ENCODE assay signal across 14 mouse cellular contexts in the genomic region with DNA sequence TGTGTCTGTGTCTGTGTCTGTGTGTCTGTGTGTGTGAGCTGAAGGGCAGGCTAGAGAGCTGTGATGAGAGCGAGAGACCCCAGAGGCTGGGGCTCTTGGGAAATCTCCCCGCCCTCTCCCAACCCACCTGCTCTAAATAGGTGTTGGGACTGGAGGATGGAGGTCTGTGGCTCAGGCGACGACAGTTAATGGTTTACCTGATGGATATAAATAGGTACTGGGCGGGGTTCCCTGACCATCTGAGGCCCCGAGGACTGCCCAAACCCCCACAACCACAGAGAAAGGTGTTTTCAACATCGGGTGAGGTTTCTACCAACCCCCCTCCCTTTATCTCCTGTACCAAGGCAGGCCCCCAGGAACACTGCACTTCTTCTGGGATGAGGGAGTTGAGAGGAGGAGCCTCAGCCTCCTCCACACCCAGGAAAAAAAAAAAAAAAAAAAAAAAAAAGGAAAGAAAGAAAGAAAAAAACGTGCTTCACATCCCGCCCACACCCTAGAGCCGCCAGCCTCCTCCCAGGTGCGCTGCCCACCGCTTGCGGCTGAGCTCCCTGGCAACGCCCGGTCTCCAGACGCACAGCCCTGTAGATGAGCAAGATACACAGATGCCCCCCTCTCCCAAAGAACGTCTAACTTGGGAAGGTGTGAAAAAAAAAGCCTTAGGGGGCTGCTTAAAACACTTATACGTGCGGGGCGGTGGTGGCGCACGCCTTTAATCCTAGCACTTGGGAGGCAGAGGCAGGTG. TPM values are rescaled to one million over a fixed set of nuclear protein-coding genes. Genes with fewer than 3 reads are reported as not detected.
A peak's percentile ranks its signal among the peaks of the same experiment; 100 is the strongest.
DNase-seq lines count a peak whose midpoint lies in the region; ATAC-seq lines count a peak whose summit lies in the region.
"Had no signal": no experiment of that assay in that cellular context is flagged by ENCODE, and none has a peak within 500 bp of the region (broad histone marks: within the 10 kb centered on the region; RNA-seq: fewer than 3 reads in every experiment).

No protein-coding gene starts in this region.

- H3K4me2 ChIP-seq in intestine, embryonic 14.5 days (ENCODE audit: low read length): 0 out of 2 replicates have a peak overlapping the region, but pooled peaks have one; percentile 25
- no peak overlapping the region for H3K4me2 ChIP-seq in heart, embryonic 11.5 days
- H3K4me2 ChIP-seq: midbrain, embryonic 12.5 days had no signal

- DNase-seq in layer of hippocampus, adult 11-12 months (ENCODE audit: low spot score): peak; percentile 45
- DNase-seq in layer of hippocampus, adult 18-20 months (ENCODE audit: low spot score in 2 of 2): no peak
- peak; percentile 89 for DNase-seq in brain, adult 2 months (ENCODE audit: low read depth, low spot score)
- no peak for DNase-seq in intestine, embryonic 14.5 days (ENCODE audit: low spot score)
- peak; percentile 72 for DNase-seq in right cerebral cortex, postnatal 14 days
- DNase-seq in heart, postnatal 14 days: no peak
- DNase-seq: adrenal gland, adult 8-10 months; embryo, embryonic 11 days; heart, adult 18-20 months; heart, postnatal 36 days; liver; thymus, postnatal 4 days had no signal

- H3K4me3 ChIP-seq in intestine, embryonic 14.5 days (ENCODE audit: low read depth, low read length): no peak overlapping the region
- no peak overlapping the region for H3K4me3 ChIP-seq in heart, embryonic 11.5 days (ENCODE audit: low read depth, low read length)
- H3K4me3 ChIP-seq: midbrain, embryonic 12.5 days had no signal

- no peaks in the 10 kb centered on the region; the same call in 1 of the 2 replicates for H3K4me1 ChIP-seq in intestine, embryonic 14.5 days (replicated peaks; ENCODE audit: control insufficient read depth, insufficient read depth, low read length)
- H3K4me1 ChIP-seq in heart, embryonic 11.5 days (ENCODE audit: control insufficient read depth, insufficient read depth, low read length): no peaks in the 10 kb centered on the region

- 0 out of 2 replicates have a peak, but pooled peaks cover 4% of the 10 kb centered on the region for H3K27me3 ChIP-seq in intestine, embryonic 14.5 days (replicated peaks; ENCODE audit: control insufficient read depth, insufficient read depth, low read length)
- H3K27me3 ChIP-seq in heart, embryonic 11.5 days (ENCODE audit: control insufficient read depth, insufficient read depth, low read length): peaks cover 44% of the 10 kb centered on the region

- H3K27ac ChIP-seq in intestine, embryonic 14.5 days (ENCODE audit: low read depth): peak overlapping the region; percentile 22; the same call in 1 of the 2 replicates
- H3K27ac ChIP-seq in heart, embryonic 11.5 days (ENCODE audit: low read depth, low read length): no peak overlapping the region
- H3K27ac ChIP-seq: midbrain, embryonic 12.5 days had no signal

- H3K9ac ChIP-seq in intestine, embryonic 14.5 days (ENCODE audit: low read length): no peak overlapping the region
- H3K9ac ChIP-seq in heart, embryonic 11.5 days (ENCODE audit: low read depth, low read length): no peak overlapping the region
- H3K9ac ChIP-seq: midbrain, embryonic 12.5 days had no signal

- no peaks in the 10 kb centered on the region for H3K9me3 ChIP-seq in intestine, embryonic 14.5 days (ENCODE audit: control insufficient read depth, low read length)
- H3K9me3 ChIP-seq in heart, embryonic 11.5 days (replicated peaks; ENCODE audit: control insufficient read depth, low read length): no peaks in the 10 kb centered on the region
- H3K9me3 ChIP-seq: midbrain, embryonic 12.5 days had no signal

- peak; percentile 73 for ATAC-seq in intestine, embryonic 14.5 days (replicated peaks; ENCODE audit: low FRiP score, low TSS enrichment, low read depth)
- no peak for ATAC-seq in heart, embryonic 11.5 days (replicated peaks; ENCODE audit: insufficient number of reproducible peaks, low FRiP score, low TSS enrichment)

- WGBS in intestine, embryonic 14.5 days: 56% methylated on average over 22 of the region's 22 CpGs
- 62% methylated on average over 22 of the region's 22 CpGs for WGBS in heart, embryonic 11.5 days (ENCODE audit: insufficient replicate concordance)

- H3K36me3 ChIP-seq in intestine, embryonic 14.5 days (ENCODE audit: control insufficient read depth, insufficient read depth, low read length): no peaks in the 10 kb centered on the region
- no peaks in the 10 kb centered on the region for H3K36me3 ChIP-seq in heart, embryonic 11.5 days (ENCODE audit: control insufficient read depth, insufficient read depth, low read length)

- intact Hi-C loops in heart, postnatal 14 days (cut with DNase I): loop anchor here (10.0 kb wide), 1 partner anchor 126 kb away; no protein-coding TSS in a partner anchor

RNA-seq across cellular contexts. Expression of a gene that starts 10.3 kb away (rescaled TPM):
- 10 to 100 TPM; 75.8 to 90.7 TPM for total RNA-seq in layer of hippocampus, adult 18-20 months (2021)
- 8.8 and 10.0 TPM in 2 replicates for polyA plus RNA-seq in intestine, embryonic 14.5 days (2014; fragmentation: Nextera tagmentation; extraction: Ambion mirVana)
- polyA plus RNA-seq in heart, embryonic 11.5 days (2014; fragmentation: Nextera tagmentation; extraction: Ambion mirVana): 2.6 and 3.5 TPM in 2 replicates
- total RNA-seq in heart, postnatal 14 days (2021): under 1 TPM; 0.60 to 0.63 TPM

RNA-seq across cellular contexts. Expression of a gene that starts 56.8 kb away (rescaled TPM):
- total RNA-seq in layer of hippocampus, adult 18-20 months (2021): not detected
- polyA plus RNA-seq in intestine, embryonic 14.5 days (2014; fragmentation: Nextera tagmentation; extraction: Ambion mirVana): not detected in 2 replicates
- not detected in 2 replicates for polyA plus RNA-seq in heart, embryonic 11.5 days (2014; fragmentation: Nextera tagmentation; extraction: Ambion mirVana)
- not detected for total RNA-seq in heart, postnatal 14 days (2021)
- total RNA-seq: adrenal gland, adult 8-10 months; heart, adult 18-20 months; heart, postnatal 36 days had no signal
- polyA plus RNA-seq: midbrain, embryonic 12.5 days had no signal

Comparison
In these comparisons a context has a peak if more than half of its experiments do, and no peak if none do; other contexts are left out.
1. DNase-seq: peak in layer of hippocampus, adult 11-12 months (single experiment), brain, adult 2 months (single experiment) and right cerebral cortex, postnatal 14 days (single experiment); none in layer of hippocampus, adult 18-20 months (0 of 2), intestine, embryonic 14.5 days (single experiment) and heart, postnatal 14 days (0 of 2).
2. RNA of a gene that starts 10.3 kb away (total RNA-seq): 75.8 to 90.7 TPM in layer of hippocampus, adult 18-20 months; 0.60 to 0.63 TPM in heart, postnatal 14 days; every median in the first group is over 10 times any median in the second.